9 mouse cellular contexts compared by ENCODE assay signal in genomic region chrX:16450496-16451078, GRCm38 (mm10).
A peak's percentile ranks its signal among the peaks of the same experiment; 100 is the strongest.
DNase-seq lines count a peak whose midpoint lies in the region; ATAC-seq and TF ChIP-seq lines count a peak whose summit lies in the region.
"Had no signal": no experiment of that assay in that cellular context is flagged by ENCODE, and none has a peak within 500 bp of the region (broad histone marks: within the 10 kb centered on the region; RNA-seq: fewer than 3 reads in every experiment).

No protein-coding gene starts in this region.

- WGBS in forebrain, postnatal 0 days, result 2% methylated on average over 2 of the region's 2 CpGs
- 0% methylated on average over 2 of the region's 2 CpGs for WGBS in limb, embryonic 14.5 days

- no peak for TF ChIP-seq POLR2A in limb, embryonic 14.5 days (IDR thresholded peaks at IDR 0.05; ENCODE audit: borderline replicate concordance, extremely low read depth, insufficient read depth, insufficient read length)

- H3K36me3 ChIP-seq in forebrain, postnatal 0 days (ENCODE audit: insufficient read depth), result no peaks in the 10 kb centered on the region
- no peaks in the 10 kb centered on the region for H3K36me3 ChIP-seq in limb, embryonic 14.5 days (ENCODE audit: control insufficient read depth, insufficient read depth, low read length)
- H3K36me3 ChIP-seq: limb, embryonic 13.5 days had no signal

- no peak overlapping the region for H3K9ac ChIP-seq in forebrain, postnatal 0 days
- no peak overlapping the region for H3K9ac ChIP-seq in limb, embryonic 14.5 days (ENCODE audit: low read depth, low read length, severe bottlenecking)
- H3K9ac ChIP-seq: limb, embryonic 13.5 days had no signal

- peak; percentile 54 for DNase-seq in layer of hippocampus, adult 11-12 months (ENCODE audit: low spot score)
- no peak for DNase-seq in layer of hippocampus, adult 9-10 months (ENCODE audit: low spot score)
- peak; percentile 10 to 26 for DNase-seq in cerebellum, adult 18-20 months
- DNase-seq in forebrain, postnatal 0 days, result peak; percentile 78
- DNase-seq in kidney, adult 9 months, result peak; percentile 37
- peak; percentile 41 for DNase-seq in limb, embryonic 14.5 days (ENCODE audit: low spot score)
- DNase-seq in retina, postnatal 1 day, result peak; percentile 49

- ATAC-seq in forebrain, postnatal 0 days, result peak; percentile 86
- no peak for ATAC-seq in limb, embryonic 14.5 days (ENCODE audit: low FRiP score, low read depth)
- ATAC-seq in erythroid progenitor cell, adult 5-6 weeks (replicated peaks; ENCODE audit: low FRiP score, poor library complexity, severe bottlenecking), result no peak

- peak; percentile 70 for TF ChIP-seq CTCF in forebrain, postnatal 0 days (IDR thresholded peaks at IDR 0.05; ENCODE audit: low read depth)

- H3K27me3 ChIP-seq in forebrain, postnatal 0 days (ENCODE audit: insufficient read depth, low read length), result no peaks in the 10 kb centered on the region
- no peaks in the 10 kb centered on the region for H3K27me3 ChIP-seq in limb, embryonic 14.5 days (ENCODE audit: control insufficient read depth, insufficient read depth, low read length)
- H3K27me3 ChIP-seq: limb, embryonic 13.5 days had no signal

- H3K27ac ChIP-seq in forebrain, postnatal 0 days (ENCODE audit: low read depth, low read length), result no peak overlapping the region
- no peak overlapping the region for H3K27ac ChIP-seq in limb, embryonic 14.5 days (replicated peaks; ENCODE audit: low read depth, low read length)
- H3K27ac ChIP-seq: limb, embryonic 13.5 days had no signal

- no peaks in the 10 kb centered on the region for H3K9me3 ChIP-seq in forebrain, postnatal 0 days (ENCODE audit: low read length)
- H3K9me3 ChIP-seq in limb, embryonic 14.5 days (ENCODE audit: control insufficient read depth, low read length), result no peaks in the 10 kb centered on the region
- H3K9me3 ChIP-seq: limb, embryonic 13.5 days had no signal

- 0 out of 2 replicates have a peak overlapping the region, but pooled peaks have one; percentile 17 for H3K4me2 ChIP-seq in forebrain, postnatal 0 days (ENCODE audit: low read depth)
- no peak overlapping the region for H3K4me2 ChIP-seq in limb, embryonic 14.5 days (replicated peaks; ENCODE audit: low read depth, low read length, severe bottlenecking)
- H3K4me2 ChIP-seq: limb, embryonic 13.5 days had no signal

- 0 out of 2 replicates have a peak overlapping the region, but pooled peaks have one; percentile 5 for H3K4me3 ChIP-seq in forebrain, postnatal 0 days (ENCODE audit: low read depth, low read length)
- no peak overlapping the region for H3K4me3 ChIP-seq in limb, embryonic 14.5 days (replicated peaks; ENCODE audit: low read length)
- H3K4me3 ChIP-seq: limb, embryonic 13.5 days had no signal

- no peaks in the 10 kb centered on the region for H3K4me1 ChIP-seq in forebrain, postnatal 0 days (ENCODE audit: insufficient read depth)
- H3K4me1 ChIP-seq in limb, embryonic 14.5 days (ENCODE audit: control insufficient read depth, insufficient read depth, low read length), result no peaks in the 10 kb centered on the region
- H3K4me1 ChIP-seq: limb, embryonic 13.5 days had no signal
